Mouse (Mus musculus): ENCODE measurements around the gene 1700016D06Rik.

GRCm38 (mm10) chr8:11696176-11696575 lies 4.7 kb downstream of the 1700016D06Rik start:
- TF ChIP-seq CTCF (IDR thresholded peaks at IDR 0.05; ENCODE audit: borderline replicate concordance, insufficient read depth, low read length) (no peak), POLR2A (IDR thresholded peaks at IDR 0.05; ENCODE audit: low read depth, low read length) (no peak)
